Mouse (Mus musculus): Measurements from ENCODE around the gene Agtr1a.

GRCm38 (mm10) chr13:30362048-30362447 is 25.8 kb downstream of the Agtr1a start:
- TF ChIP-seq CTCF (IDR thresholded peaks at IDR 0.05; ENCODE audit: low read depth, low read length) (no peak), POLR2A (IDR thresholded peaks at IDR 0.05; ENCODE audit: insufficient read depth, low read length) (no peak), EP300 (IDR thresholded peaks at IDR 0.05; ENCODE audit: insufficient read depth, low read depth, low read length) (no peak)

Measured in ES-Bruce4 (cell line).